Mouse (Mus musculus) stomach, postnatal 0 days (tissue): ENCODE data around the gene Tnp1.

Experiments used
- CTCF ChIP-seq: IDR thresholded peaks from 2 replicates; pipeline ENCODE4 v1.5.1; 2016; ENCODE audit warnings: antibody characterized with exemption, low read depth, mild to moderate bottlenecking, moderate library complexity
- EP300 ChIP-seq: optimal IDR thresholded peaks from 2 replicates; pipeline ENCODE3; 2016; ENCODE audit warnings: antibody characterized with exemption

DNA sequence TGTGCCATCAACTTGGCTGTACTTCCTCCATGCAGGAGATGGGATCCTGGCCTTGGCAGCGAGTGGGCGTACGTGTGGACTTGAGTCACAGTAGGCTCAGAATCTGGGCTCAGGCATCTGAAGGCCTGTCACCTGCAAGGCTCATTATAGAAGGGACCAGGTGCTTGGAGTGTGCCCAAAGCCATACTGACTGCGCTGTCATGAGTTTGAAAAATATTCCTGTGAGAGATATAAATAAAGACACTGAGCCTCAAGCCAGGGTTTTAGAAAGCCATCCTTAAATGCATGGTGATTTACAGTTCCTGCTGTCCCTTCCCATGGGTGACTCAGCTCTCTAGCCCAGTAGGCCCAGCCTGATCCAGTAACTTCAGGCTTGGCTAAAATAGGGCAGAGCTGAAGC is 49.3 kb downstream of the Tnp1 start:
- TF ChIP-seq CTCF (no peak), EP300 (no peak)
